Mouse (Mus musculus): ENCODE data around the gene Cdip1.

GRCm38 (mm10) chr16:4781524-4782196 lies 8.4 kb downstream of the Cdip1 start:
- TF ChIP-seq EP300 (IDR thresholded peaks at IDR 0.05; ENCODE audit: low read depth) (no peak), CTCF (IDR thresholded peaks at IDR 0.05; ENCODE audit: low read depth) (no peak)
